Mouse (Mus musculus): ENCODE data around the gene Eif3d. TPM values are rescaled to one million over a fixed set of nuclear protein-coding genes. Genes with fewer than 3 reads are reported as not detected.
"Not testable (repeated sequence)": the region's sequence is repeated elsewhere in the genome, so short reads cannot be mapped to it uniquely, and the experiment has no call there.

Gene Eif3d
- 461 TPM for polyA plus RNA-seq (2012; fragmentation: generic; extraction: Trizol)

DNA sequence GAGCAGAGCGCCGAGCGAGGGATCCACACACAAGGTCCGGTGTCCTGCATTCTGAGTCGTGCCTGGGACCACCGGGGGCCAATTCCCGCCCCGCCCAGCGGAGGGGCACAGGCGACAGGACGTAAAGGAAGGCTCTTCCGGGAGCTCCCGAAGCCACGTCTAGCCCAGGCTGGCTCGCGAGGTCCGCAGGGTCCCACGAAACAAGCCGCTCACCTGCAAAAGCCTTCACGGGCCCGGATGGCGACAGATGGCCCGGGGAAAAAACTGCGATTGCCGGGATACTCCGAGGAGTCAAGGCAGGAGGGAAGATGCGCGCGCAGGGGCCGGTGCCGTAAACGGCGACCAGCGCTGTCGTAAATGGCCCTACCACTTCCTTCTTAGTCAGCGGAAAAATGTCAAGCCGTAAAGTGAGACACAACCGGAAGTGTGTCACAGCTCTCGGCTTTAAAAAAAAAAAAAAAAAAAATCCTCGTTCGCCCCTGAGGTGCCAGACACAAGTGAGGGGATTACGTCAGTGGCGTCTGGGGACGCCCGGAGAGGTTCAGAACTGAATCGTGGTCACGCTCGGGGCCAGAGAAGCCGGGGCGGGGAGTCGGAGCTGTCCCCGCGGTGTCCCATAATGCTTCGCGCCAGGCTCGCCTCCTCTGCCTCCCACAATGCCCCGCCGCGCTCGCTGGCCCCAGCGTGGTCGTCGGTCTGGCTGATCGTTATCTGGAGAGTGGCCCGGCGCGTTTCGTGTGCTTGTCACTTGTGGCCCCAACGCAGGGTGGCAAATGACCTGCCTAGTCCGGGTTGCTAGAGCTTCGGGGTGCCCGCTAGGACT is at the start of gene Eif3d:
TSS of gene Eif3d (minus strand) at position 344 of the 823 bp plus-strand sequence.
- TF ChIP-seq USF1 (IDR thresholded peaks at IDR 0.05; ENCODE audit: low read depth) (no peak), MYOG (IDR thresholded peaks at IDR 0.05; ENCODE audit: control insufficient read depth in 1 of 3, insufficient read depth in 1 of 3, insufficient read length in 2 of 3, low read depth in 2 of 3) (peak in 1 of 3 experiments; percentile 27), POLR2A (IDR thresholded peaks at IDR 0.05; ENCODE audit: insufficient read length, low read depth) (peak; percentile 95), SRF (IDR thresholded peaks at IDR 0.05; ENCODE audit: control insufficient read depth, insufficient read length, low read depth) (peak; percentile 71), REST (IDR thresholded peaks at IDR 0.05; ENCODE audit: insufficient read depth, insufficient read length) (peak; percentile 51), CEBPB (IDR thresholded peaks at IDR 0.05; ENCODE audit: insufficient read depth, poor library complexity, severe bottlenecking) (no peak), E2F4 (IDR thresholded peaks at IDR 0.05; ENCODE audit: insufficient read depth) (no peak), MYOD1 (IDR thresholded peaks at IDR 0.05; ENCODE audit: control insufficient read depth in 1 of 3, insufficient read length in 2 of 3, low read depth in 2 of 3) (peak in 1 of 3 experiments; percentile 35), MAX (IDR thresholded peaks at IDR 0.05; ENCODE audit: low read depth) (no peak), POLR2AphosphoS2 (IDR thresholded peaks at IDR 0.05; ENCODE audit: insufficient read length, low read depth) (peak; percentile 99)

DNA sequence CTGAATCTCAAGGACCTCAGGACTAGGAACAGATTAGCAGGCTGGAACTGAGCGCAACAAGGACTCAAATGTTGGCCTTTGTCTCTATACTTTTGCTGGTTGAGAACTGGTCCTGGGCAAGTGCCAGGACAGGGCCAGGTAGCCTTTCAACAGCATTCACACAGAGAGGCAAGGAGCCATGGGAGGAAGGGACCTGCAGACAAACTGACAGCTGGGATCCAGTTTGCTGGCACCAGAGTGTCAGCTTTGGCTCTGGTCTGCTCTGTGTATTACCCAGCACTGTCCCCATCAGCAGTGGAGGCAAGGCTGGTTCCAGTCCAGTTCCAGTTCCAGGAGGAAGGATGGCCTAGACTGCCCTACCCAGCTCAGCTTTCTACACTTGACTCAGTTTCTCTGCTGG is 43.4 kb upstream of the Eif3d start:
- H3K27me3 ChIP-seq (ENCODE audit: control insufficient read depth, insufficient read depth, insufficient read length): peaks cover 62% of the 10 kb centered on the region
- H3K79me2 ChIP-seq (ENCODE audit: control insufficient read depth, insufficient read depth): no peaks in the 10 kb centered on the region

More for the DNA sequence above, at the start of gene Eif3d:
- peak within 1 kb of the TSS; percentile 44 for H3ac ChIP-seq (ENCODE audit: control insufficient read depth, insufficient read length)
- H3K79me2 ChIP-seq (ENCODE audit: control insufficient read depth, insufficient read depth): peaks cover 30% of the 10 kb centered on the region
- H3K4me3 ChIP-seq: peak within 1 kb of the TSS; percentile 83
- H3K4me2 ChIP-seq (ENCODE audit: low read depth): peak within 1 kb of the TSS; percentile 94
- peaks cover 6% of the 10 kb centered on the region for H3K27me3 ChIP-seq (ENCODE audit: control insufficient read depth, insufficient read depth, insufficient read length)
- peaks cover 30% of the 10 kb centered on the region for H3K36me3 ChIP-seq (ENCODE audit: control insufficient read depth, insufficient read depth)

DNA sequence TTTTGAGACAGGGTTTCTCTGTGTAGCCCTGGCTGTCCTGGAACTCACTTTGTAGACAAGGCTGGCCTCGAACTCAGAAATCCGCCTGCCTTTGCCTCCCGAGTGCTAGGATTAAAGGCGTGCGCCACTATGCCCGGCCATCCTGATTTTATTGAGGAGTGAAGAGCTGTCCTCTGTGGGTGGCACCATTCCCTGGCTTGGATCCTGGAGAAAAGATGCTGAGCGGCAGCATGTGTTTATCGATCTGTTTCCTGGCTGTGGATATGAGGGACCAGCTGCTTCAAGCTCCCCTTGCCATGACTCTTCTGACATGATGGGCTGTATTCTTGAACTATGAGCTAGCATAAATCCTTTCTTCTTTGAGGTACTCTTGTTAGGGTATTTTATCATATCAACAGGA is 37.6 kb upstream of the Eif3d start:
- not testable (repeated sequence) for H3K79me2 ChIP-seq (ENCODE audit: control insufficient read depth, insufficient read depth); H3ac ChIP-seq (ENCODE audit: control insufficient read depth, insufficient read length); H3K4me3 ChIP-seq; H3K36me3 ChIP-seq (ENCODE audit: control insufficient read depth, insufficient read depth); H3K4me2 ChIP-seq (ENCODE audit: low read depth)
- H3K27me3 ChIP-seq (ENCODE audit: control insufficient read depth, insufficient read depth, insufficient read length): peaks cover 68% of the 10 kb centered on the region

More for the DNA sequence above, 43.4 kb upstream of the Eif3d start:
- Histone ChIP-seq H3K4me2 (ENCODE audit: low read depth) (no peak overlapping the region), H3K36me3 (ENCODE audit: control insufficient read depth, insufficient read depth) (no peaks in the 10 kb centered on the region), H3ac (ENCODE audit: control insufficient read depth, insufficient read length) (no peak overlapping the region), H3K4me3 (no peak overlapping the region)
- TF ChIP-seq POLR2A (IDR thresholded peaks at IDR 0.05; ENCODE audit: insufficient read length, low read depth) (no peak), CEBPB (IDR thresholded peaks at IDR 0.05; ENCODE audit: insufficient read depth, poor library complexity, severe bottlenecking) (no peak), TCF3 (IDR thresholded peaks at IDR 0.05; ENCODE audit: insufficient read length, low read depth) (no peak), REST (IDR thresholded peaks at IDR 0.05; ENCODE audit: insufficient read depth, insufficient read length) (no peak), POLR2AphosphoS2 (IDR thresholded peaks at IDR 0.05; ENCODE audit: insufficient read length, low read depth) (no peak), MYOG (IDR thresholded peaks at IDR 0.05; ENCODE audit: control insufficient read depth in 1 of 3, insufficient read depth in 1 of 3, insufficient read length in 2 of 3, low read depth in 2 of 3) (no peak), USF1 (IDR thresholded peaks at IDR 0.05; ENCODE audit: low read depth) (no peak), TCF12 (IDR thresholded peaks at IDR 0.05; ENCODE audit: insufficient read depth, poor library complexity, severe bottlenecking) (no peak)

DNA sequence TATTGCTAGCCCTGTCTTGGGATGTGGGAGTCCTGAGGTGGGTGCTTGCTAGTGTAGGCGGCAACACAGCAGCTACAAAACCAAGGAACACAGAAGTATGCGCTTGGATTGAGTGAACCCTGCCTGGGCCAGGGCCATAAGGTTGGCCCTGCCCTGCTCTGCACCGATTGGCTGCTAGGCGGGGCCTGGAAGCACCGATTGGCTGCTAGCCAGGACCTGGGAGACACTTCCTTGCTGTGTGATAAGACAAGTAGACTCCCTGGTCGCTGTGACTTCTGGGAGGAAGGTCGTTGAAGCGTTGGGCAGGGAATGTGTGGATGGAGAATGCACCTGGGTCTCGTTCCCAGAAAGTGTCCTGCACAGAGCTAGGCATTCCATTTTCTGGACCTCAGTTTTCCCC is 33.3 kb upstream of the Eif3d start:
- H3K36me3 ChIP-seq (ENCODE audit: control insufficient read depth, insufficient read depth): no peaks in the 10 kb centered on the region
- TF ChIP-seq MYOD1 (IDR thresholded peaks at IDR 0.05; ENCODE audit: control insufficient read depth in 1 of 3, insufficient read length in 2 of 3, low read depth in 2 of 3) (no peak), TCF3 (IDR thresholded peaks at IDR 0.05; ENCODE audit: insufficient read length, low read depth) (no peak), POLR2AphosphoS2 (IDR thresholded peaks at IDR 0.05; ENCODE audit: insufficient read length, low read depth) (no peak), POLR2A (IDR thresholded peaks at IDR 0.05; ENCODE audit: insufficient read length, low read depth) (no peak), MYOG (IDR thresholded peaks at IDR 0.05; ENCODE audit: control insufficient read depth in 1 of 3, insufficient read depth in 1 of 3, insufficient read length in 2 of 3, low read depth in 2 of 3) (no peak)
- no peak overlapping the region for H3K4me3 ChIP-seq
- H3ac ChIP-seq (ENCODE audit: control insufficient read depth, insufficient read length): no peak overlapping the region
- H3K79me2 ChIP-seq (ENCODE audit: control insufficient read depth, insufficient read depth): no peaks in the 10 kb centered on the region
- peaks cover 93% of the 10 kb centered on the region for H3K27me3 ChIP-seq (ENCODE audit: control insufficient read depth, insufficient read depth, insufficient read length)
- H3K4me2 ChIP-seq (ENCODE audit: low read depth): no peak overlapping the region

DNA sequence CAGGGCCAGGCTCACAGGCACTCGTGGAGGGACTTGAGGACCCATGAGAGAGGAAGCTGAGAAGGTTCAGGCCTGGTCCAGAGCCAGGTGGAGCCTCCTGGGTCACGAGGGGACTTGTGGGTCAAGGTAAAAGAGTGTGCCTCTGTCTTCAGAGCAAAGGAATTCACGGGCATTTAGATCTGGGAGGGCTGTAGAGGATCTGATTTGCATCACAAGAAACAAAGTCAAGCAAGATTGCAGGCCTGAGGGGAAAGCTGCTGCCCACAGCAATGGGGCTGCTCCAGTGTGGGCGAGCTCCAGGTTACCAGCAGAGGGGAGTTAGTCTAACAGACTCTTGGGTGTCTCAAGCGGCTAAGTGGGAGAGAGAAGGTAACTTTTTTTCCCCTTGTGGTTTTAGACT is 30.8 kb upstream of the Eif3d start:
- Histone ChIP-seq H3K79me2 (ENCODE audit: control insufficient read depth, insufficient read depth) (no peaks in the 10 kb centered on the region), H3K27me3 (ENCODE audit: control insufficient read depth, insufficient read depth, insufficient read length) (peaks cover 87% of the 10 kb centered on the region), H3ac (ENCODE audit: control insufficient read depth, insufficient read length) (no peak overlapping the region), H3K36me3 (ENCODE audit: control insufficient read depth, insufficient read depth) (no peaks in the 10 kb centered on the region), H3K4me3 (no peak overlapping the region), H3K4me2 (ENCODE audit: low read depth) (no peak overlapping the region)
- no peak for TF ChIP-seq POLR2AphosphoS2 (IDR thresholded peaks at IDR 0.05; ENCODE audit: insufficient read length, low read depth)
- no peak for TF ChIP-seq REST (IDR thresholded peaks at IDR 0.05; ENCODE audit: insufficient read depth, insufficient read length)
- no peak for TF ChIP-seq POLR2A (IDR thresholded peaks at IDR 0.05; ENCODE audit: insufficient read length, low read depth)
- no peak for TF ChIP-seq TCF3 (IDR thresholded peaks at IDR 0.05; ENCODE audit: insufficient read length, low read depth)
- no peak for TF ChIP-seq CEBPB (IDR thresholded peaks at IDR 0.05; ENCODE audit: insufficient read depth, poor library complexity, severe bottlenecking)
- TF ChIP-seq USF1 (IDR thresholded peaks at IDR 0.05; ENCODE audit: low read depth): no peak
- TF ChIP-seq E2F4 (IDR thresholded peaks at IDR 0.05; ENCODE audit: insufficient read depth): no peak
- no peak for TF ChIP-seq MAX (IDR thresholded peaks at IDR 0.05; ENCODE audit: low read depth)
- TF ChIP-seq TCF12 (IDR thresholded peaks at IDR 0.05; ENCODE audit: insufficient read depth, poor library complexity, severe bottlenecking): no peak
- no peak for TF ChIP-seq MYOG (IDR thresholded peaks at IDR 0.05; ENCODE audit: control insufficient read depth in 1 of 3, insufficient read depth in 1 of 3, insufficient read length in 2 of 3, low read depth in 2 of 3)
- TF ChIP-seq SRF (IDR thresholded peaks at IDR 0.05; ENCODE audit: control insufficient read depth, insufficient read length, low read depth): no peak
- TF ChIP-seq MYOD1 (IDR thresholded peaks at IDR 0.05; ENCODE audit: control insufficient read depth in 1 of 3, insufficient read length in 2 of 3, low read depth in 2 of 3): no peak

Measured in myocyte (in vitro differentiated cells).